8 mouse cellular contexts compared by ENCODE assay signal in genomic region chrX:152151709-152152108, GRCm38 (mm10). TPM values are rescaled to one million over a fixed set of nuclear protein-coding genes. Genes with fewer than 3 reads are reported as not detected.
DNase-seq lines count a peak whose midpoint lies in the region; ATAC-seq and TF ChIP-seq lines count a peak whose summit lies in the region.

No protein-coding gene starts in this region.

- TF ChIP-seq EP300 in lung, postnatal 0 days (IDR thresholded peaks at IDR 0.05): no peak

- H3K27me3 ChIP-seq in spleen, adult 2 months (ENCODE audit: control insufficient read depth, insufficient read depth, low read length): no peaks in the 10 kb centered on the region
- H3K27me3 ChIP-seq in hindbrain, embryonic 11.5 days (ENCODE audit: control insufficient read depth, insufficient read depth, low read length): peaks cover 27% of the 10 kb centered on the region
- no peaks in the 10 kb centered on the region; the same call in 1 of the 2 replicates for H3K27me3 ChIP-seq in lung, postnatal 0 days (replicated peaks; ENCODE audit: insufficient read depth, low read length)
- H3K27me3 ChIP-seq in small intestine, adult 2 months (ENCODE audit: control insufficient read depth, insufficient read depth, low read length): no peaks in the 10 kb centered on the region

- no peaks in the 10 kb centered on the region for H3K9me3 ChIP-seq in hindbrain, embryonic 11.5 days (ENCODE audit: control insufficient read depth, low read length)
- no peaks in the 10 kb centered on the region for H3K9me3 ChIP-seq in lung, postnatal 0 days (ENCODE audit: low read length)

- H3K9ac ChIP-seq in hindbrain, embryonic 11.5 days (ENCODE audit: low read depth, low read length): no peak overlapping the region
- H3K9ac ChIP-seq in lung, postnatal 0 days (replicated peaks; ENCODE audit: low read depth): no peak overlapping the region

- TF ChIP-seq CTCF in spleen, adult 2 months (IDR thresholded peaks at IDR 0.05; ENCODE audit: extremely low read depth, insufficient read depth, insufficient read length, insufficient replicate concordance): 0 out of 2 replicates have a peak, but pooled peaks have one; percentile 26
- TF ChIP-seq CTCF in cortical plate, adult 2 months (IDR thresholded peaks at IDR 0.05; ENCODE audit: extremely low read depth, insufficient read depth, low read length): peak; percentile 56; the same call in 1 of the 2 replicates
- TF ChIP-seq CTCF in lung, postnatal 0 days (IDR thresholded peaks at IDR 0.05): peak; percentile 78
- peak; percentile 20; the same call in 1 of the 2 replicates for TF ChIP-seq CTCF in small intestine, adult 2 months (IDR thresholded peaks at IDR 0.05; ENCODE audit: extremely low read depth, insufficient read length, insufficient replicate concordance, low read depth, low read length)

- H3K27ac ChIP-seq in spleen, adult 2 months (ENCODE audit: insufficient read depth, low read length): no peak overlapping the region
- no peak overlapping the region for H3K27ac ChIP-seq in cortical plate, adult 2 months (ENCODE audit: insufficient read depth, low read length)
- no peak overlapping the region for H3K27ac ChIP-seq in hindbrain, embryonic 11.5 days (ENCODE audit: low read depth, low read length)
- H3K27ac ChIP-seq in lung, postnatal 0 days (ENCODE audit: low read length): no peak overlapping the region
- no peak overlapping the region for H3K27ac ChIP-seq in small intestine, adult 2 months (ENCODE audit: insufficient read depth, low read depth, low read length)

- no peaks in the 10 kb centered on the region for H3K4me1 ChIP-seq in spleen, adult 2 months (ENCODE audit: control insufficient read depth, insufficient read depth, insufficient read length)
- peaks cover 8% of the 10 kb centered on the region; the same call in 1 of the 2 replicates for H3K4me1 ChIP-seq in cortical plate, adult 2 months (ENCODE audit: control insufficient read depth, insufficient read depth, low read length)
- no peaks in the 10 kb centered on the region for H3K4me1 ChIP-seq in hindbrain, embryonic 11.5 days (replicated peaks; ENCODE audit: control insufficient read depth, insufficient read depth, low read length)
- H3K4me1 ChIP-seq in lung, postnatal 0 days (ENCODE audit: insufficient read depth, low read depth, low read length): no peaks in the 10 kb centered on the region; the same call in 1 of the 2 replicates
- H3K4me1 ChIP-seq in small intestine, adult 2 months (ENCODE audit: control insufficient read depth, insufficient read depth, insufficient read length, low read length): no peaks in the 10 kb centered on the region

- no peak overlapping the region for H3K4me3 ChIP-seq in spleen, adult 2 months (ENCODE audit: extremely low read depth, insufficient read depth, insufficient read length)
- no peak overlapping the region for H3K4me3 ChIP-seq in cortical plate, adult 2 months (ENCODE audit: insufficient read depth, low read length)
- no peak overlapping the region for H3K4me3 ChIP-seq in hindbrain, embryonic 11.5 days (ENCODE audit: low read depth, low read length)
- no peak overlapping the region for H3K4me3 ChIP-seq in lung, postnatal 0 days (ENCODE audit: low read depth, low read length)
- H3K4me3 ChIP-seq in small intestine, adult 2 months (ENCODE audit: low read depth, low read length): no peak overlapping the region

- no peak overlapping the region for H3K4me2 ChIP-seq in hindbrain, embryonic 11.5 days (replicated peaks; ENCODE audit: low read depth, low read length)
- H3K4me2 ChIP-seq in lung, postnatal 0 days (replicated peaks; ENCODE audit: low read depth, low read length): no peak overlapping the region

- TF ChIP-seq POLR2A in spleen, adult 2 months (IDR thresholded peaks at IDR 0.05; ENCODE audit: low read depth, low read length): no peak
- no peak for TF ChIP-seq POLR2A in cortical plate, adult 2 months (IDR thresholded peaks at IDR 0.05; ENCODE audit: extremely low read depth, insufficient read depth, low read length)
- TF ChIP-seq POLR2A in small intestine, adult 2 months (IDR thresholded peaks at IDR 0.05; ENCODE audit: low read depth, low read length): no peak

- no peak for ATAC-seq in hindbrain, embryonic 11.5 days (ENCODE audit: low FRiP score)
- no peak for ATAC-seq in lung, postnatal 0 days

- H3K36me3 ChIP-seq in spleen, adult 2 months (ENCODE audit: control insufficient read depth, insufficient read depth, low read length): no peaks in the 10 kb centered on the region
- no peaks in the 10 kb centered on the region for H3K36me3 ChIP-seq in hindbrain, embryonic 11.5 days (ENCODE audit: control insufficient read depth, insufficient read depth, low read length)
- H3K36me3 ChIP-seq in lung, postnatal 0 days (ENCODE audit: insufficient read depth, low read length): no peaks in the 10 kb centered on the region
- H3K36me3 ChIP-seq in small intestine, adult 2 months (ENCODE audit: control insufficient read depth, insufficient read depth, low read length): no peaks in the 10 kb centered on the region

- DNase-seq in cerebellum, adult 11 months: peak; percentile 53
- no peak for DNase-seq in cerebellum, adult 8-10 months
- peak; percentile 9 to 38 for DNase-seq in spleen, adult 2 months (ENCODE audit: low read depth in 1 of 2, low spot score in 2 of 2)
- DNase-seq in spleen, adult 12 weeks (ENCODE audit: low spot score): no peak
- peak; percentile 64 for DNase-seq in hindbrain, embryonic 11.5 days (ENCODE audit: low spot score)
- DNase-seq in lung, postnatal 0 days (ENCODE audit: low spot score): peak; percentile 49

- WGBS in spleen, adult 2 months: 17% methylated on average over 6 of the region's 6 CpGs
- 10% methylated on average over 6 of the region's 6 CpGs for WGBS in hindbrain, embryonic 11.5 days
- WGBS in lung, postnatal 0 days: 16% methylated on average over 6 of the region's 6 CpGs
- WGBS in small intestine, adult 2 months: 7% methylated on average over 6 of the region's 6 CpGs

RNA-seq across cellular contexts. Expression of gene Iqsec2, which starts 7.6 kb away (rescaled TPM):
- 4.9 and 6.6 TPM in 2 replicates for polyA plus RNA-seq in spleen, adult 2 months (2012; rRNA removed)
- polyA plus RNA-seq in cortical plate, adult 2 months (2012; rRNA removed): 52.8 and 55.6 TPM in 2 replicates
- 1.9 and 2.0 TPM in 2 replicates for polyA plus RNA-seq in hindbrain, embryonic 11.5 days (2014; fragmentation: Nextera tagmentation; extraction: Ambion mirVana)
- 4.0 and 4.3 TPM in 2 replicates for polyA plus RNA-seq in lung, postnatal 0 days (2015; fragmentation: Nextera tagmentation; extraction: Ambion mirVana)
- polyA plus RNA-seq in small intestine, adult 2 months (2012; rRNA removed): 9.2 and 16.1 TPM in 2 replicates

Comparison
In these comparisons a context has a peak if more than half of its experiments do, and no peak if none do; other contexts are left out.
1. DNase-seq: peak in cerebellum, adult 11 months (single experiment), spleen, adult 2 months (2 of 2), hindbrain, embryonic 11.5 days (single experiment) and lung, postnatal 0 days (single experiment); none in cerebellum, adult 8-10 months (single experiment) and spleen, adult 12 weeks (single experiment).
2. CTCF ChIP-seq: peak in every context shown above with its lines; median percentile 78 in lung, postnatal 0 days; 56 in cortical plate, adult 2 months; 26 in spleen, adult 2 months; 20 in small intestine, adult 2 months.